Mouse (Mus musculus) heart, postnatal 36 days (tissue): Measurements from ENCODE around the gene Aatk. TPM values are rescaled to one million over a fixed set of nuclear protein-coding genes. Genes with fewer than 3 reads are reported as not detected.

Source experiments
- DNase-seq, 2 experiments: peaks; one replicate each; pipeline ENCODE4 v3.0.0; 2021 to 2022
- intact Hi-C: fragments of 180-260 bp; cut with DNase I; formaldehyde crosslinking; loops from one replicate; pipeline ENCODE4 v1.15.1; 2025
- total RNA-seq, 2 experiments: library from RNA; stranded (reverse); gene quantifications; 2 replicates each; pipeline ENCODE4 v1.2.3; 2021

The Aatk gene
- total RNA-seq, 2 experiments from 2014 or later: 3.8 to 4.4 TPM

GRCm38 (mm10) chr11:120029431-120030144, 17.4 kb downstream of the Aatk start:
- DNase-seq: no peak
- intact Hi-C loops: loop anchor here (1.0 to 2.0 kb wide), 2 partner anchors 36 to 69 kb away; partner anchors contain the start of genes Ndufaf8 and Tepsin

GRCm38 (mm10) chr11:120028319-120029092, 18.5 kb downstream of the Aatk start:
- no peak for DNase-seq
- intact Hi-C loops: no loop called here

- DNase-seq: no peak
- intact Hi-C loops: no loop called here
Measured at GRCm38 (mm10) chr11:120026941-120027340, 20.0 kb downstream of the Aatk start.

- intact Hi-C loops: no loop called here
- DNase-seq: no peak
Measured at GRCm38 (mm10) chr11:120022841-120023240, 24.1 kb downstream of the Aatk start.

GRCm38 (mm10) chr11:120022216-120022615, 24.8 kb downstream of the Aatk start:
- DNase-seq: no peak
- intact Hi-C loops: no loop called here

GRCm38 (mm10) chr11:120021367-120021766, 25.6 kb downstream of the Aatk start:
- DNase-seq: no peak
- intact Hi-C loops: no loop called here

GRCm38 (mm10) chr11:120019542-120020440, 27.2 kb downstream of the Aatk start:
- DNase-seq: no peak
- intact Hi-C loops: no loop called here

GRCm38 (mm10) chr11:120017011-120017410, 30.0 kb downstream of the Aatk start:
- intact Hi-C loops: no loop called here
- no peak for DNase-seq

GRCm38 (mm10) chr11:120014758-120015157, 32.2 kb downstream of the Aatk start:
- intact Hi-C loops: no loop called here

GRCm38 (mm10) chr11:120013174-120013711, 33.7 kb downstream of the Aatk start:
- DNase-seq: peak; percentile 82 to 83
- intact Hi-C loops: loop anchor here (1.0 kb wide), 2 partner anchors 52 to 87 kb away; no protein-coding TSS in a partner anchor

More at GRCm38 (mm10) chr11:120014758-120015157, 32.2 kb downstream of the Aatk start:
- no peak for DNase-seq

GRCm38 (mm10) chr11:120012702-120013101, 34.3 kb downstream of the Aatk start:
- no peak for DNase-seq
- intact Hi-C loops: loop anchor here (1.0 kb wide), 2 partner anchors 53 to 88 kb away; no protein-coding TSS in a partner anchor

- DNase-seq: no peak
- intact Hi-C loops: no loop called here
Measured at GRCm38 (mm10) chr11:120011761-120012560, 35.0 kb downstream of the Aatk start.

GRCm38 (mm10) chr11:120011114-120011760, 35.7 kb downstream of the Aatk start:
- intact Hi-C loops: no loop called here

GRCm38 (mm10) chr11:120009937-120010336, 37.0 kb downstream of the Aatk start:
- intact Hi-C loops: no loop called here
- DNase-seq: no peak

More at GRCm38 (mm10) chr11:120011114-120011760, 35.7 kb downstream of the Aatk start:
- no peak for DNase-seq

GRCm38 (mm10) chr11:120008956-120009355, 38.0 kb downstream of the Aatk start:
- DNase-seq: no peak
- intact Hi-C loops: no loop called here

- no peak for DNase-seq
- intact Hi-C loops: no loop called here
Measured at GRCm38 (mm10) chr11:120008501-120008900, 38.5 kb downstream of the Aatk start.

GRCm38 (mm10) chr11:120007496-120008080, 39.4 kb downstream of the Aatk start:
- intact Hi-C loops: no loop called here
- no peak for DNase-seq
